Mouse (Mus musculus) adrenal gland, adult 8-10 months (tissue): ENCODE measurements at regions not wholly inside any gene's neighbourhood (a gene's known extent, or its start where the extent isn't known, plus 50 kb on each side); places are given as distances from the start of the nearest gene placed in this dataset.

Experiments used
- DNase-seq: peaks from one replicate; pipeline ENCODE4 v3.0.0; 2022

DNA sequence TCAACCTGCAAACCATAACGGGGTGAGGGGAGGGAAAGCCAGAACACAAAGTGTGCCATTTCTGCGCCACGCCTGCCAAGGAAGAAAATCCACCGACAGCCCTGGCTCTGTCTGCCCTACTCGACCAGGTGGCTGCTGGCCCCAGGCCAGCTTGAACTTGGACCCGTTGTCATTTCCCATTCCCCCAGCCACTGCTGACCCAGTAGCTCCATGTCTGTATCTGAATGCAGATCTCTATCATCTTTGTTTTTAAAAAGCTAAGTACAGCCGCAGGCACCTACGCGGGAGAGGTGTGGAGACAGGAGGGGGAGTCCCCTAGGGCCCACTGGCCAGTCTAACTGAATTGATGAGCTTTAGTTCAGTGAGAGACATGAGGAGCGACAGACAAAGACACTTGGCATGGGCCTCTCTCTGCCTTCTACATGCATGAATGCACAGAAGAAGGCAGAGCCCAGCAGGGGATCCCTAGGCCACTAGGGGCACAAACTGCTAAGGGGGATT lies 439.1 kb downstream of the Prdm2 start:
- no peak for DNase-seq

GRCm38 (mm10) chr4:142772751-142773455 lies 439.9 kb downstream of the Prdm2 start:
- DNase-seq: peak; percentile 26

DNA sequence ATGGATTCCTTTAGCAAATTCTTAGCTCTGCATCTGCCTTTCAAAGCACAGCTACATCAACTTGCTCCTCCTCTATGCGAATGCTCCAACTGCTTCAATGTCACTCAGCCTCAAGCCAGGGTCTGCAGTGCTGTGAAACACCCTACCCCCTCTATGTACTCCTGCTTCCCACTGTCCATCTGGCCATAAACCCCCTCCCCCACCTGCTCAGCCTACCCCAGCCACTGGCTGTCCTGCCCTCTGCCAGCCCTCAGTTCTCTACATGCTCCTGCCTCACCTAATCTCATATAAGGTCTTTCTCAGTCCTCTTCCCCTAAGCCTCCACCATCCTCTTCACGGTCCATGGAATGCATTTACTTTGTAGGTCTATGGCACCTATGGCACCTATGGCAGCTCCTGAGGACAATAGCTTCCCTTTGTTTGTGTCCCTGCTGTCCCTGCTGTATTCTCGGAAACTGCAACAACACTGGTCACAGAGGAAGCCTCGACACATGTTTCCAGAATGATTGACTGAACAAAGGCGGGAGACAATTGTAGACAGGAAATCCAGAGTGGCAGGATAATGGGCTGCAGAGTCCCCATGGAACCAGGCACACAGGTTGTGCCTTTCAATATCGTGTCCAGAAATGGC lies 441.2 kb downstream of the Prdm2 start:
- no peak for DNase-seq

DNA sequence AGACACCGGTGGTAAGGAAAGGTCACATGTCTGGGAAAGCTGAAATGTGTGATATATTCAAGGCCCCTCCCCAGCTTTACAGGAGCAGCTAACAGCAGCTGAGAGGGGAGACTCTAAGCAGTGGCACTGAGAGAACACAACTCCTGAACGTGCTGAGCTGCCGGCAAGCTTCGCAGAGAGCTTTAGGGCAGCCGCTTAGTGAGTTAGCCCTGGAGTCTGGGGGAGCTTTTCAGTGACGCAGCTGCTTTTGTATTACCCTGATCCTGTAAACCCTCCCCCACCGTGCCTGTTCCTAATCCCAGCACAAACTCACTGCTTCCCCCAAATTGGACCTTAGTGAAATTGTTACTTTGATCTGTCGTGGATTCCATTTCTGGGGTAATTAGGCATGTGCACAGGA lies 442.6 kb downstream of the Prdm2 start:
- DNase-seq: no peak

GRCm38 (mm10) chr4:142767665-142768064 lies 445.1 kb downstream of the Prdm2 start:
- DNase-seq: no peak

GRCm38 (mm10) chr4:142761577-142761976 lies 451.2 kb downstream of the Prdm2 start:
- no peak for DNase-seq

DNA sequence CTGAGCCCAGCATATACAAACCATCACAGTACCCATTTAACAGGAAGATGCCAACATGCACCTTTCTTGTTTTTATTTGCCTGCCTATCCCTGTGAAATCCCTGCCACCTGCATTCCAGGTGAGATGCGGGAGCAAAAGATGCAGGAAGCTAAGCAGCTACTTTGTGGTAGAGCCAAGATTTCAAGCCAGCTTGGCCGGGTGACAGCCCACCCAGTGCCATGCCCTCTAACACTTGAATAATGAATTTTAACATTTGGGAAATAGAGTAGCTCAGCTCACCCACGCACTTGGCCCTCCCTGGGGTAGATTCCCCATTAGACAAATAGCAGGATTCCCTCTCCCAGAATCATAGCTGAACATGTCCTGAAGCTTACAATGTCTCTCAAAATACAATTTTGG lies 454.7 kb downstream of the Prdm2 start:
- no peak for DNase-seq

DNA sequence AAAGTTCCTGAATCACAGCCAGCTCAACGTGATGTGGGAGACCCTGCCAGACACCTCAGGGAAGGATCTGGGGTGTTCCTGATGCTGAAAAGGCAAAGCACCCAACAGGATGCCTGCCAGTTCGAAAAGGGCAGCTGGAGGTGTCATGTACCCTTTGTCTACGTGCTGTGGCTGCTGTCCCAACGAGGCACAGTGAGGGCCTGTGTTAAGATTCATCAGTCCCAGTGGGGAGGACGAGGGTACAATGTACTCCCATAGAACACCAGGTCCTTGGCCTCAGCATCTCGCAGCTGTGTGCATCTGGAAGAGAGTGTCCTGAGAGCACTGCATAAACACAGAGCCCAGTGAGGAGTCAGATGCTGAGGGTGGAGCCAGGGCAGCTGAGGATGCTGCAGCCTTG lies 456.5 kb downstream of the Prdm2 start:
- DNase-seq: no peak

DNA sequence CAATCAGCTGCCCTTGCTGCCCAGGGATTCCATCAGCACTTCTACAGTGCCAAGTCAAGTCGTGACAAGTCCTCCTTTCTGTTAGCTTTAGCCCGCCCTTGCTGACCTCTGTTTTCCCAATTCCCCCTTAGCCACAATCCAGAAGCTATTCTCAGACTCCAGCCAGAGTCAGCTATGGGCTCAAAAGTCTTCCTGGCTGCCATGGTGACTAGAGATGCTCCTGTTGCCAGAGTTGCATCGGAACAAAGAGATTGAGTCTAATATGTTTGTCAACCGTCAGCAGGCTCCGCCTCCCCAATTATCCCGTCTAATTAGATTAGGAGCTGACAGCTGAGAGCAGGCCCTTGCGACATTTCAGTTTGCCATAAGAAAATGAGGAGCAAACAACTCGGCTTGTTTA lies 462.9 kb downstream of the Prdm2 start:
- DNase-seq: no peak

- DNase-seq: no peak
These were observed 484.3 kb upstream of the Kazn start for GRCm38 (mm10) chr4:142723554-142723907.

DNA sequence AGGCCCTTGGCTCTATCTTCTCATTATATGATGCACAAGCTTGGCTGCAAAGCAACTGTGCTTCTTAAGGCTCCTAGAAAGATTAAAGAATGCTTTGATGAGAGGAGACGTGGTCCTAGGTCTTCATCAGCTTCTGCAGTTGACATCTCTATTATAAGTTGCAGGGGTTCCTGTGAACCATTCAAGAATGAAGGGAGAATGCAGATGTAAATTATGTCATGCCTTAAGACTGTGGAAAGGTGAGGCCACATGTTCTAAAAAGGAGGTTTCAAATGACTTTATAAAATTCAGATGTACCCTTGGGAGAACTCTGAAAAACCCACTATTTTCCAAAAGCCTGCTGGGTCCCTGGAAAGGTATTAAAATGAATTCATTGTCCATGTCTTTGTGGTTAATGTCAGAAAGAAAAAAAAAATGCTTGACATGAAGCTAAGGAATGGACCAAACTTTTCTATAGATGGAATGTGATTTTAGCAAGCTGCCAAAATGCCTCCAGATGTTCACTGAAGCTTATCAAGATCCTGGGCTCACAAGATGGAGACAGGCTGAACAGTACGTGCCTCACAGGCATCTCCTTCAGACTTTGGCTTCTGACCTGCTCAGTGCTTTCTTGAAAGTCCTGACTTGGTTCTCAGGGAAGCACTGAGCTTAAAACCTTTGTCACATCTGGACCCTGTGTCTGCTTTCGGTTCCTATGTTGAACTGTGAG lies 483.8 kb upstream of the Kazn start:
- DNase-seq: no peak

GRCm38 (mm10) chr4:142701606-142702005 lies 462.4 kb upstream of the Kazn start:
- DNase-seq: no peak

DNA sequence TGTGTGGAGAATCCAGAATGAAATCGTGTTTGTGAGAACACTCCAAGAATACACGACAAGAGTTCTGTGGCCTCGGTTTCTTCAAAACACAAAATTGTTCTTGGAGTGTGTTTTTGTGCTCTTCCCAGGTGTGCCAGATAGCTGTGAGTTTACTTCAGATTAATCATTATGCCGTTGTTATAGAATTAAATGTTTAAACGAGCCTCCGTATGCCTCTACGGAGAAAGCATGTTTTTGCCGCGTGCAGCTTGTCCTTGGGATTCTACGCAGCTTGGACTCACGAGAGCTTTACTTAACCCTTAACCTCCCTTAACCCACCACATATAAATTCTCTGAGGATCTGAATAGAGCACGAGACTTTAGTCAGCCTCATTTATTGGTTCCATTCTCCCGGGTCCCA lies 455.7 kb upstream of the Kazn start:
- peak; percentile 11 for DNase-seq

DNA sequence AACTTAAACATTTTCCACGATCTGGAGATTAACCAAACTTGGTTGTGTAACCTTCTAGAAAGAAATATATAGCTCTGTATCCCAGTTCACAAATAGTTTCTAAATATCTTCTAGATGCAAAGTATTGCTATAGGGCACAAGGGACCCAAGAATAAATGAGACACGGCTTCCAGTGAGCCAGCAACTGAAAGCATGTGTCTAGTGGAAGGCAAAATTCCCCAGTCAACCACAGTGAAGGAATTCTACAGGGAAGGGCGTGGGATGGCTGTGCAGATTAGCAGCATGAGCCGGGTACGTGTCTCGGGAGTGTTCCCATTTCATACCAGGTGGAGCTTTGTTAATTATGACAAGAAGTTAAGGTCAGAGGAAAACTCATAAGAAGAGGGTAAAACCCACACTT lies 449.0 kb upstream of the Kazn start:
- no peak for DNase-seq

DNA sequence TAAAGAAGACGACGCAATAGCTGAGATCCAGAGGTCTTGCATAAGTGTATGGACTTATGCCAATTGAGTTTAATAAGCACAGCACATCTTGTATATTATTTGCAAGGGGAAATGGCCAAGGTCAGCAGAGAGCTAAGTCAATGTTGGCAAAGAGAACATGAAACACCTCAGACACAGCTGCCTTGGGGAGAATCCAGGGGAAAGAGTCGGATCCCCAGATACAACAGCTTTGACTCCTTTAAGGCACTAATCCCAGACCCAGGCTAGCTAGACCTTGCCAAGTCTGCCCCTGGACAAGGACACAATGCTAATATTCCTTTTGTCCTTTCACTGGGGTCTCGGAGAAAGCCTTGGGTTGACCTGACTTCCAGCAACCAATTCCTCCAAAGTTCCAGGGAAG lies 438.2 kb upstream of the Kazn start:
- DNase-seq: no peak

DNA sequence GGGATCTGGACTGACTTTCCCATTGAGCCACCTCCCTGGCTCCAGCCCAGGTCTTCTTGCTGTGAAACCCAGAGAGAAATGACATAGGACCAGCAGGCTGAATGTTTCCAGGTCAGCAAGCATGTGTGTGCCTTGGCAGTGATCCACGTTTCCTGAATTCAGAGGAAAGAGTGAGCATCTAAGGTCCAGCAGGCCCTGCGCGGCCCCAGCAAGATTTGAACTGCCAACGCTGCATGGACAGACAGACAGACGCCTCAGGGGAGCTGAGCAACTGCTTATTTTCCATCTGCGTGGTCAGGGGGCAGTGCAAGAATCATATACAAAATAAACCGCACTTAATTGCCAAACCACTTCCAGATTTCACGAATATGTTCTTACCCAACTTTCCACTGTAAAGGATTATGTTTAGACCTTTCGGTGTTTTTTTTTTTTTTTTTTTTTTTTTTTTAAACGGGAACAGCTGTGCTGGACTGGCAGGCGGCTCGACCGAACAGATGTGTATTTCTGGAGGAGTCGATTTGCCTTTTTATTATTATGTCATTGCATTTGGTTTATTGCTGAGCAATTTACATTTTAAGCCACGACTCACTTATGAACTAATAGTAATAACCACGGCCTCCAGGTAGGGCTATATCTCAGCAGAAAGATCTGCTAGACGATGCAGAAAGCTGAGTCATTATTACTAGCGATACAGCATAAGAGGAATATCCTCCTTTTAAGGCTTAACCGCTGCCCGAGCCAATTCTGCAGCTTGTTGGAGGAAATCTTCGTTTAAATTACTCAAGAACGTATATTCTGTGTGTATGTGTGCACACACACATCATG lies 435.7 kb upstream of the Kazn start:
- DNase-seq: no peak

GRCm38 (mm10) chr4:142671872-142672458 lies 432.8 kb upstream of the Kazn start:
- DNase-seq: no peak

DNA sequence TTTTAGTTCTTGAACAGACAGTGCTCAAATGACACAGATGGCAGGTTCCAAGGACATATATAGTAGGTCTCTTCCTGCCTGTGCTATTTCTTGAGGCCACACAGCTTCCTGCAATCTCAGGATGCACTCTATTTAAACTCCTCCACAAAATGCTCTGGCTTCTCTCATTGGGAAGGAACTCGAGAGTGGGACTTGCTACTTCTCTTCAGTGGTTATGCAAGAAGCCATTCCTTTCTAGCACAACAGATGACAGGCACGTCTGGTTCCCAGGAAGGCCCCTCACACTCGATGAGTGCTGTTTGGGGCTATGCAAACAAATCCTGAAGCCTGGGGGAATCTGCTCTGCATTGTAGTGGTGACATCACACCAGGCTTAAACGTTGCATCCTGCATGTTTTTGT lies 425.6 kb upstream of the Kazn start:
- no peak for DNase-seq

DNA sequence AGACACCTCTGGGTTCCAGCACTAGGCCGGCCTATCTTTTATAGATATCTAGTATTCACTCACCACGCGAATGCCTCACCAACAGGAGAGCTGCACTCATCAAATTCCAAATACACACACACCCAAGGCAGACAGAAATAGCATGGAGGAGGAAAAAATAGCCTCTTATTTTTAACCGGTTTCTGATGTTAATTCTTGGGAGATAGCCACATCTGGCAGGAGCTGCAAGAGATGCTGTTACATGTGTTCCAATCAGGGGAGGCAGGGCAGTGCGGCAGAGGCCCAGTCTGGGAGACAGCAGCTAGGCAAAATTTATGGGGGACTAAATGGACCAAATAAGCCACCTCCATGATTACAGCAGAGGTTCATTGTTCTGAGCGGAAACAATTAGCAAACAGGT lies 419.0 kb upstream of the Kazn start:
- no peak for DNase-seq

DNA sequence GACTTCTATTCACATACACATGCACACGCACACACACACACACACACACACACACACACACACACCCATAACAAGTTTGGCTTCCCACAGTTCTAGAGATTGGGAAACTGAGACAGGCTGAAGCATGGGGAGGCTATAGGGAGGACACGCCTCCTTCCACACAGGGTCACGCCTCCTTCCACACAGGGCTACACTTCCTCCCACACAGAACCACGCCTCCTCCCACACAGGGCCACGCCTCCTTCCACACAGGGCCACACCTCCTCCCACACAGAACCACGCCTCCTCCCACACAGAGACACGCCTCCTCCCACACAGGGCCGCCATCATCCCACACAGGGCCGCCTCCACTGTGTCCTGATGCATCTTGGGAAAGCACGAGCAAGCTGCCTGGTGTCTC lies 401.9 kb upstream of the Kazn start:
- DNase-seq: no peak

DNA sequence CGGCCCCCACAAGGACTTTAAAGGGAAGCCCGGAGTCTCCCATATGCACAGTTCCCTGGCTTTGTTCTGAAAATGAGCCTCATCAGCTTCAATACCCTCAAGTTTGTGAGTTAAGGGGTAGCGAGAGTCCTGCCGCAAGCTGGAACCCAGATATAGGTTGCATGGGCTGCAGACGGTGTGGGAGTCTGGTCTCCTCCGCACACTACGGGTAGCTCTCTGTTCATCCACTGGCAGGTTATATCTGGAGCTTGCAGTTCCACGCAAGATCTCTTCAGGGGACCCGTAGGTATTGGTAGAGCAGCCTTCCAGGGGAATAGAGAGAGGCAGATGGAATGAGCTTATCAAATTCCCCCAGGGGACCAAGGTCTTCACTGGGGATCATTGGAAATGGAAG lies 400.1 kb upstream of the Kazn start:
- no peak for DNase-seq

DNA sequence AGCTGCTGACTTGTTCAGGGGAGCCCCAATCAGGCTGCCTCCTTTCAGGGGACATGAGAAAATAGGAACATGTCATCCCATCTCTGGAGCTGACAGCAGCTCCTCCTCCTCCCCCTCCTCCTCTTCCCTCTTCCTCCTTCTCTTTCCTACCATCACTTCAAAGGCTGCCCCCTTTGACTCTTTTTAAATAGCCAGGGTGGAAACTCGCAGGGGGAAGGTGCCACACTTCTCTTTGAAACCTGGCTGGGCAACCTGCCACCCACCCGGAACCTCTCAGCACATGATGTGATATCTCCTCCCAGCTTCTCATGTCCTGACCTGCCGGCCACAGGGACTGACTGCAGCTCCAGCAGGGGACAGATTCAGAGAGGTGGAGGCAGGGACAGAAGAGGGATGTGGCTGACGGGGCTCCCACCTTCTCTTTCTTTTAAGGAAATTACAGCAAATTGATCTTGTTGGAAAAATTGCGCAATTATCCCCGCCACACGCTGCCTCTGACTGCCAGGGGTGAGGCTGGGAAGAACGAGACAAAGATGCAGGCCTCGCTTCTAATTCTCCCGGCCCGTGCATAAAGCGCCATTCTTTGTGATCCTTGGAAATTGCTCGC lies 399.6 kb upstream of the Kazn start:
- DNase-seq: no peak
